Mouse (Mus musculus) gastrocnemius, postnatal 25 days (tissue): ENCODE data around the gene Sprr2a2. TPM values are rescaled to one million over a fixed set of nuclear protein-coding genes. Genes with fewer than 3 reads are reported as not detected.
A peak's percentile ranks its signal among the peaks of the same experiment; 100 is the strongest.
"Not testable (repeated sequence)": the region's sequence is repeated elsewhere in the genome, so short reads cannot be mapped to it uniquely, and the experiment has no call there.

Source experiments
- DNase-seq: peaks from one replicate; pipeline ENCODE4 v3.0.0; 2022
- long read RNA-seq, 2 experiments: library from polyadenylated mRNA; stranded (forward); transcript quantifications; one replicate each; pipeline ENCODE4 v2.0.0; 2021
- total RNA-seq, 2 experiments: library from RNA; stranded (reverse); gene quantifications; 1 replicate in 1 of 2; 2 replicates in 1 of 2; pipeline ENCODE4 v1.2.3; 2021

Sprr2a2 gene
- total RNA-seq: not detected
- long read RNA-seq, experiment 1: 0 reads
- long read RNA-seq, experiment 2: 0 reads

DNA sequence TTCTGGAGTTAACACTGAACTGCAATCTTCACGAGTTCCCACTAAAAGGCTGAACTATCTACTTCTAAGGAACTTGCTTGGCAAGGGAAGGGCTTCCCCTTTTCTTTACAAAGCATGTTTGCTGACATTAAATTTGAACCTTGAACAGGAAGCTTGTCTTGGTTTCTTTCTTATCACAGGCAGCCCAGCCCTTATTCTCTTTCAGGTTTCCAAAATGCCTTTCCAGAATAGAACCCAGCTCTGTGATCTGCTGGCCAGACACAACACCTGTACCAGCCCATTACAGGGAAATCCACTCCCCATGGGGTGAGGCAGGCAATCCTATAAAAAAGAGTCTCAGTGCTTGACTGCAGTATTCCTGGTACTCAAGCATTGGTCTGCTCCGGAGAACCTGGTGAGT is at the start of gene Sprr2a2, which contains the start of gene Sprr2a1:
TSS of gene Sprr2a2 (plus strand) at position 352 of the 400 bp plus-strand sequence.
TSS of gene Sprr2a1 (plus strand) at position 231 of the 400 bp plus-strand sequence.
- DNase-seq: not testable (repeated sequence)

DNA sequence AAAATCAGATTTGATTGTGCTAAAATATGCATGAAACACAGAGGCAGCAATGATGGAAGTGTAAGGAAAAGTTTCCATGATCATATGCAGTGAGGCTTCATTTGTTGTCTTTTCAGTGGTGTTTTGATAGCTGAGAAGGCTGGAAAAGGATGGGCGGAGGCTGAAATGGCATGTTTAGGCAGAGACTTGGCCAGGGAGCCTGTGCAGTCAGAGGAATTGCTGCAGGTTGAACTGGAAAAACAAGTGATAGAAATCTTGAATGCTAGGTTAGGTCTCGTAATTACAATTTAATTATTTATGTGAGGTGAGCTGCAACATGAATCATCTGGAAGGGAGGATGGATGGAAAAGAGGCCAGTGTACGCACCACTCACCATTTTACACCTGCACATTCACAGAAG is 45.9 kb upstream of the Sprr2a2 start:
- no peak for DNase-seq

DNA sequence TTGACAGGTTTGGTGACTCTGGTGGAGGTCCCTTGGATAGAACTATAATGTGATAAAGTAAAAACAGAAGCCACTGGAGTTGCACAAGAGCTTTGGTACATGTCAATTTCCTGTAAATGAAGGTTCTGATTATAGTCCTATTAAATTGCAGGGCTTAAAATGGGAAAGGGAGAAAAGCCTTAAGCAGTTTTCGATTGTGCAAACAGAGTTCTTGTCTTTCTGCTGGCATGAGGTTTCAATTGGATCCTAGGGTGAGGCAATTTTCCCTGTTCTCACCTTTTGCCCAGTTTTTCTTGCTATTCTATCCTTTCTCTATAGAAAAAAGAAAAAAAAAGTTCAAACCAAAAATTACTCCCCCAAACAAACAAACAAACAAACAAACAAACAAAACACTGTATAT is 38.8 kb upstream of the Sprr2a2 start:
- DNase-seq: no peak

GRCm38 (mm10) chr3:92195512-92196200 is 20.1 kb upstream of the Sprr2a2 start:
- DNase-seq: no peak

GRCm38 (mm10) chr3:92211133-92211925 is 4.4 kb upstream of the Sprr2a2 start:
- DNase-seq: not testable (repeated sequence)

GRCm38 (mm10) chr3:92212059-92212458 is 3.7 kb upstream of the Sprr2a2 start:
- DNase-seq: not testable (repeated sequence)

DNA sequence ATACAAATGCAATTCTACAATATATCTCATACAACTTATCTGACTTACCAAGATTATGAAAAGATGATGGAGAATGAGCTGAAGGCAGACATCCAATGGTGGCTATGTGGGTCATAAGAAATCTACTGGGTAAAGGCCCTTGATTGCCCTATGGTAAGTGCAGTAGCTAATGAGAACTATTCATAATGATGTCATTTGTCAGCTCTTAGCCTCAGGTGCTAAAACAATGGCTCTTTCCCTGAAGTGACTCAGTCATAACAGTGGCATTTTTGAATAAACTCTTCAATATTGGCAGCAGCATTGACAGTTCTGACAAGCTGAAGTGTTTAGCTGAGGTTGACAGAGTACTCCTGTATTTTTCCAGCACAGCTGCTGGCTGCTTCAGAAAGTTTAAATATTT is 2.1 kb upstream of the Sprr2a2 start:
- DNase-seq: not testable (repeated sequence)

GRCm38 (mm10) chr3:92219031-92219430 is 3.3 kb downstream of the Sprr2a2 start:
- DNase-seq: not testable (repeated sequence)

- not testable (repeated sequence) for DNase-seq
These were observed 8.0 kb downstream of the Sprr2a2 start for GRCm38 (mm10) chr3:92223708-92224107.

DNA sequence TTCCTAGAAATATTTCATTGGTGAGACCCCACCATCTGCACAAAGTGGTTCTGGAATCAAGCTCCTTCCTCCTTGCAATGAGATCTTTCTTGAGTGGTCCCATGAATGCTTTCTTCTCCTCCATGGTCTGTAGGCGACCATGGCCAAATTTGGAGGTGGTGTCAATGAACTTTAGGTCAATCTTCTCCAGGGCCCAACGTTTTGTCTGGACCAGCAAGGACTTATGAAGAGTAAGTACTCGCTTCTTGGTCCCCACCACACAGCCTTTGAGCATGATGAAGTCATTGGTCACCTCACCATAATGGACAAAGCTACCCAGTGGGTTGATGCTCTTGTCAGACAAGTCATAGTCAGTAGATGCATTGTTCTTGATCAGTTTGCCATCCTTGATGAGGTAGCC is 11.7 kb downstream of the Sprr2a2 start:
- peak; percentile 3 for DNase-seq

GRCm38 (mm10) chr3:92236463-92237189 is 20.9 kb downstream of the Sprr2a2 start:
- not testable (repeated sequence) for DNase-seq

- DNase-seq: not testable (repeated sequence)
These were observed 23.0 kb downstream of the Sprr2a2 start for GRCm38 (mm10) chr3:92238736-92239135.

- not testable (repeated sequence) for DNase-seq
These were observed 23.5 kb downstream of the Sprr2a2 start for GRCm38 (mm10) chr3:92239197-92239596.

- not testable (repeated sequence) for DNase-seq
These were observed 29.1 kb downstream of the Sprr2a2 start for GRCm38 (mm10) chr3:92244833-92245232.

DNA sequence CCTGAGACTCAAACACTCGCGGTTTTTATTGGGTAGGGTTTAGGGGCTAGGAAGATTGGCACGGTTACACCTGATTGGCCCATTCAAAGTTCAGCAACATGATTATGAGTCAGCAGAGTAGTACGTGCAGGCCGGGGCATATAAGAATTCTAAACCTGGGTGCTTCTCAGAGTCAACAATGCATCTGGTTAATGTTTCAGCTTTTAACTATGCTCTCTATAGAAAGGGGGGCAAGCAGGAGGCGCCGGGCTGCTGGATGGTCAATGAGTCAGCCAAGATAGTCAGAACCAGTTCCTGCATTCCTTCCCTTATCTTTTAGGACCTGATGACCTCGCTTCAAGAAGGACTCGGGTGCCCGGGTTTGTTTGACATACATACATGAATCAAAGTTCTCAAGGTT is 30.5 kb downstream of the Sprr2a2 start:
- not testable (repeated sequence) for DNase-seq

DNA sequence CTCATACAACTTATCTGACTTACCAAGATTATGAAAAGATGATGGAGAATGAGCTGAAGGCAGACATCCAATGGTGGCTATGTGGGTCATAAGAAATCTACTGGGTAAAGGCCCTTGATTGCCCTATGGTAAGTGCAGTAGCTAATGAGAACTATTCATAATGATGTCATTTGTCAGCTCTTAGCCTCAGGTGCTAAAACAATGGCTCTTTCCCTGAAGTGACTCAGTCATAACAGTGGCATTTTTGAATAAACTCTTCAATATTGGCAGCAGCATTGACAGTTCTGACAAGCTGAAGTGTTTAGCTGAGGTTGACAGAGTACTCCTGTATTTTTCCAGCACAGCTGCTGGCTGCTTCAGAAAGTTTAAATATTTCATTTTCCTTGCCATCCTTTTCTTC is 32.8 kb downstream of the Sprr2a2 start:
- DNase-seq: not testable (repeated sequence)

DNA sequence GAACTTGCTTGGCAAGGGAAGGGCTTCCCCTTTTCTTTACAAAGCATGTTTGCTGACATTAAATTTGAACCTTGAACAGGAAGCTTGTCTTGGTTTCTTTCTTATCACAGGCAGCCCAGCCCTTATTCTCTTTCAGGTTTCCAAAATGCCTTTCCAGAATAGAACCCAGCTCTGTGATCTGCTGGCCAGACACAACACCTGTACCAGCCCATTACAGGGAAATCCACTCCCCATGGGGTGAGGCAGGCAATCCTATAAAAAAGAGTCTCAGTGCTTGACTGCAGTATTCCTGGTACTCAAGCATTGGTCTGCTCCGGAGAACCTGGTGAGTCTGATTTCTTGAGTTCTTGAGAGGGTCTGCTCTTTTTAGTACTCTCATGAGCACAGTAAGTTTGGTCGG is 34.7 kb downstream of the Sprr2a2 start:
- DNase-seq: not testable (repeated sequence)

DNA sequence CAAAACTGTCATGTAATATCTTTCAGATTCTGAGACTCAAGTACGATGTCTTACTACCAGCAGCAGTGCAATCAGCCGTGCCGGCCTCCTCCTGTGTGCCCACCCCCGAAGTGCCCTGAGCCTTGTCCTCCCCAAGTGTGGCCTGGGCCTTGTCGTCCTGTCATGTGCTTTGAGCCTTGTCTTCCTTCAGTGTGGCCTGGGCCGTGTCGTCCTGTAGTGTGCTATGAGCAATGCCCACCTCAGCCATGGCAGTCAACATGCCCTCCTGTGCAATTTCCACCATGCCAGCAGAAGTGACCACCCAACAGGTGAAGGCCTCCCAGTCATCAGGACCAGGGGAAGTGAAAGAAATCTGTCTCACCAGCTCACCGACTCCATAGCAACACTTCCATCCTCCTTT is 38.1 kb downstream of the Sprr2a2 start:
- not testable (repeated sequence) for DNase-seq

GRCm38 (mm10) chr3:92258526-92258925 is 42.8 kb downstream of the Sprr2a2 start:
- not testable (repeated sequence) for DNase-seq

GRCm38 (mm10) chr3:92263462-92263861 is 47.7 kb downstream of the Sprr2a2 start:
- not testable (repeated sequence) for DNase-seq

DNA sequence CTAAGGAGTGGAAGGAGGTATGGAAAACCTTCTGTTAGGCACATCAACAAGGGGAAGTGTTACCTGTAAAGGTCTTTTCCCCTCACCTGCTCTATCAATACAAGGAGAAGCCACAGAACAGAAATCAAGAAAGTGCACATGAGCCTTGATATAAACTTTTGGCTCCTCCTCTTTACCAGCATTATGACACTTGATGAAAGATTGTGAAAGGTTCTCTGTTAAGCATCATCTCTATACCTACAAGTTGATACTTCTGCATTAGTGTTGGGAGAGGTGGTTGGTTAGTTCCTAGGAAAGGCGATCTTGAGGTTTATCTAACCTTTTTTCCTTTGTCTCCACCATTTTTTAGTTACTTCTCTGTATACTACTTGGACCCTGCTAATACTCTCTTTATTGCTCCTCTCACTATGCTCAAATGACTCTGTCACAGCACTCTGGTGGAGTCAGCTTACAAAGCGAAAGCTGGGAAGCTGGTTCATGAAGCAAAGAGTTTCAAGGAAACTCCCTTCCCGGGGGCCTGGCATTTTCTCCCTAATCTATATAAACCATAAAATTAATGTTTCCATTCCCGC is 55.8 kb downstream of the Sprr2a2 start:
- not testable (repeated sequence) for DNase-seq

GRCm38 (mm10) chr3:92273504-92273903 is 57.8 kb downstream of the Sprr2a2 start:
- DNase-seq: not testable (repeated sequence)
